Mouse (Mus musculus): Measurements from ENCODE around the gene Wwc2.

Gene Wwc2

GRCm38 (mm10) chr8:47791986-47792385, 198.7 kb downstream of the Wwc2 start:
- DNase-seq (ENCODE audit: low read depth, low spot score), result no peak

DNA sequence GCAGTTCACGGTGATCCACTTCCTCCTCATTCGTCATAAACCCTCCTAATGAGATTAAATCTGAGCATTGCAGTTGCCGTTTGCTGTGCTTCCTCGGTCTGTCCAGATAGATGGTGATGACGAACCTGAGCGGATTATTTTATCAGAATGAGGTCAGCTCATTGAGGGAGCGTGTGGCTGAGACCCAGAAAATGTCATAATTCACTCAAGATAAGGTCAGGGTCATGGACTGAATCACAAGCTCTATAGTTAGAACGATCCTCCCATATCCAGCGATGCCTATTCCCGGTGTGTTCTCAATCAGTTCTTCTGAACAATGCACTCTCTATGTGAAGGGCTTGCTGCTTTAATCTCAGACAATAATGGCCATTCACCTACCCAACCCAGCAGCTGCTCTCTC, 203.0 kb downstream of the Wwc2 start:
- DNase-seq (ENCODE audit: low read depth, low spot score), result peak; percentile 73

- no peak for DNase-seq (ENCODE audit: low read depth, low spot score)
Observed at GRCm38 (mm10) chr8:47786323-47786722, 204.4 kb downstream of the Wwc2 start.

GRCm38 (mm10) chr8:47784436-47784835, 206.3 kb downstream of the Wwc2 start:
- no peak for DNase-seq (ENCODE audit: low read depth, low spot score)

DNA sequence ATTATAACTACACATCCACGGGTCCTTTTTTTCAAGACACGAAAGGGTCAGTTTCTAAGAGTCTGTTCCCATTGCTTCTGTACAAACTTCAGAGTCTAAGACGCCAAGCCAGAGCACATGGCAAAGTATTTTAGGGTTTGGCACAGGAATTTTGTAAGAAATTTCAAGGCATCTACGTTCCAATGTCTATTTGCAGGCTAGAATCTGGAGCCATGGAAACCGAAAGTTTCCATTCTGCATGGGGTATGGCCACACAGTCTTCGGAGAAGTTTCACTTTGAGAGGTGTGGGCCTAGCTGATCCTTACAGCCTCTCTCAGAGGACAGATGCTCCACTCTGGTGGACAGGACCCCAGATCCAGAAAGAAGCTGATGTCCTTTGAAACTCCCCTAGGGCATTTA, 206.8 kb downstream of the Wwc2 start:
- no peak for DNase-seq (ENCODE audit: low read depth, low spot score)

GRCm38 (mm10) chr8:47783544-47783943, 207.2 kb downstream of the Wwc2 start:
- no peak for DNase-seq (ENCODE audit: low read depth, low spot score)

DNA sequence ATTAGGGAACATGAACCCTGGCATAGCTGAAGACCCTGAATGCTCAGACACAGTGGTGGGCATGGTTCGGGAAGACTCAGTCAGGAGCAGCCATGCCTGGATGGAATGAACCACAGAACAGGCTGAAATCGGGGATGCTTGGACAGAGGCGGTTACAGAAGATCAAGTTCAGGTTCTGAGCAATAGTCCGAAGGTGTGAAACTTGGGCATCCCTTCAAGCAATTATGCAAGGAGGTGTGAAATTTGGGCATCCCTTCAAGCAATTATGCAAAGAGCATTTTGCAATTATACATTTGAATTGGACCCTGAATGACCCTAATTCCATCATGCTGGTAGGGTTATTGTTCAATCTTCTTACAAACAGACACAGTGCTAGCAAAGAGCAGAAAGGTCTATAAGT, 208.8 kb downstream of the Wwc2 start:
- no peak for DNase-seq (ENCODE audit: low read depth, low spot score)

DNA sequence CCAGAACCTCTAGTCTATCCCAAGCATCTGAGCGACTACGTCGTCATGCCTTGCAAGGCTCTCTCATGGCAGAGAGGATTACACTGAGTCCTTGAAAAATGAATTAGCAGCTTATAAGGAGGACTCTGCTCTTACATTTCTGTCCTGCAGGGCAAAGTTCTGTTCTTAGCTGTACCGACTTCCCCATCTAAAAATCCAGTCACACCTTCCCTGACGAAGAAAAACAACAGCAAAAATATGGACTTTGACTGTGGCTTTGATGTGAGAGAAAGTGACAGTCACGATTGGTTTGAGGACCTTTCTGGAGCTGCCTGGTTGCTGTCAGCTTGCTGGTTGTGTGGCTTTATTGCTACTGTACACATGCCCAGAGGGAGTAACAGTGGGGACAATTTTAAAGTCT, 211.1 kb downstream of the Wwc2 start:
- no peak for DNase-seq (ENCODE audit: low read depth, low spot score)

DNA sequence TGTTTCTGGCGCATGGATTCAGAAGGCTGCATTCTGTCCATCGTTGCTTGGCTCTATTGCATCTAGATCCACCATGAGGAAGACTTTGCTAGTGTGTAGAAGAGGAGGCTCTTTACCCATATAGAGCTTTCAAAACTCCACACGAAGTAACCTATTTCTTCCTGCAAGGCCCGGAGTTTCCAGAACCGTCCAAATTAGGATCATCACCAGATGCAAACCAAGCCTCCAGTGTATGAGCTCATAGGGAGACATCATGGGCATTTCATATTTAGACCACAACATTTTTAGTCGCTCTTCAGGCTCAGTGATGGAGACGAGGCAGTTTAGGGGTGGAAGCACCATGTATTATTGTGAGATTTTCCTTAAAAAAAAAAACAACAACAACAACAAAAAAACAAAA, 213.3 kb downstream of the Wwc2 start:
- DNase-seq (ENCODE audit: low read depth, low spot score), result no peak
